Mouse (Mus musculus): ENCODE data around the gene Trim45.

GRCm38 (mm10) chr3:100908594-100908993, 13.4 kb upstream of the Trim45 start:
- TF ChIP-seq CTCF (IDR thresholded peaks at IDR 0.05; ENCODE audit: control insufficient read depth, insufficient read depth, low read length) (no peak), POLR2A (IDR thresholded peaks at IDR 0.05; ENCODE audit: borderline replicate concordance, control insufficient read depth, low read depth, low read length) (no peak)

Measured in bone marrow, adult 2 months (tissue).